Mouse (Mus musculus) neural tube, embryonic 10.5 days (tissue): Measurements from ENCODE around the gene Nlgn2.
A peak's percentile ranks its signal among the peaks of the same experiment; 100 is the strongest.

Experiments used
- DNase-seq: peaks from one replicate; pipeline ENCODE4 v3.0.0-alpha.2; 2017; ENCODE audit warnings: low spot score; ENCODE audit errors: extremely low spot score

Nlgn2 gene

DNA sequence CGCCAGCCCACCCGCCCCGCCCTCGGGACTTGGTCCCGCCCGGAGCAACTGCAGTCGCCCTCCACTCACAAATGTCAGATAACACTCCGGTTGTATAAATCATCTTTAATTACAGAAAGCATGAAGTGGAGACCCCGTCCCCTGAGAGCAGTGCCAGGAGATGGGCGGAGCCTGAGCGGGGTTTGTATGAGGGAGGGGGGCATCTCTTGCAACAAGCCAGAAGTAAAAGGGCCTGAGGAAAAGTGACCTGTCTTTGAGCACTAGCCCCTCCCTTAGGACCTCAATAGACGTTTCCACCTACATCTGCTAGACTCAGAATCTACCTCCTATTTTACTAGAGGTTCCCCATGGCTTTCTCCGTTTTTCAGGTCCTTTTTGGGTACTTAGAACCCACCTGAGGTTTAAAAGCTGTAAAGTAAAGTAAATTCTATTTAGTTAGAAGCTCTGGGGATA lies 41.6 kb downstream of the Nlgn2 start:
- DNase-seq, result no peak

DNA sequence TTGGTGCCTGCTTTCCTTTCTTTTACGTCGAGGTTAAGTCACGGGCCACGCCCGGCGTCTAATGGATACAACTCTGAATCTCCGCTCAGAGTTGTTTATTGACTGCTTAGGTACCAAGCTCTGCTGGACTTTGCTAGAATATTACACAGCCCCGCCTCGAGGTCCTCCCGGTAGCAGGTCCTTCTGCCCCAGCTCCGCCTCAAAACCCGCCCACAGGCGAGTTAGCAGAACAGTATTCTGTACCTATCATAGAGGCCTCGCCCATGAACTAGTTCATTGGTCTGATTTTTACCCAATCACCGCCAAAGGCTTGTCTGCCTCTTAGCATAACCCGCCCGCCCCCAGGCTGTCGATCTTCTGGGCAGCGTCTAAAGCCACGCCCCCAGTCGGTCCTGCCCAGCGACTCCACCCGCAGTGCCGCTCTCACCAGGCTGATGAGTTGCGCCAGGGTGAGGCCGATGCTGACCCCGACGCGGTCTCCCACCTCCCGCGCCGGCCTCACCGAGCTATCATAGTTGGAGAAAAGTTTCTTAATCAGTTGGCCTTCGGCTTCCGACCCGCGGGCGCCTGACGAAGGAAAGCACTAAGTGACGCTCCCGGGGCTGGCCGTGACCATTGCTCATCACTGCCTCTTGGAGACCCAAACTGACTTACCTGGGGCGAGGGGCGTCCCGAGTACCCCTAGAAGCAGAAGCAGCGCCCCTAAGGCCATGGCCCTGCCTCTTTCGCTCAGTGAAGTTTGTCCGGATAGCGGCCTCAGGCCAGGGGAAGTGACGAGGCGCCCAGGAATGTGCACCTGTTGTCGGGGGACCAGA lies 42.2 kb downstream of the Nlgn2 start, which contains the start of gene Chrnb1:
Gene Chrnb1, minus strand, starts transcription at position 776 of the 815 bp plus-strand sequence.
- peak; percentile 85 for DNase-seq

DNA sequence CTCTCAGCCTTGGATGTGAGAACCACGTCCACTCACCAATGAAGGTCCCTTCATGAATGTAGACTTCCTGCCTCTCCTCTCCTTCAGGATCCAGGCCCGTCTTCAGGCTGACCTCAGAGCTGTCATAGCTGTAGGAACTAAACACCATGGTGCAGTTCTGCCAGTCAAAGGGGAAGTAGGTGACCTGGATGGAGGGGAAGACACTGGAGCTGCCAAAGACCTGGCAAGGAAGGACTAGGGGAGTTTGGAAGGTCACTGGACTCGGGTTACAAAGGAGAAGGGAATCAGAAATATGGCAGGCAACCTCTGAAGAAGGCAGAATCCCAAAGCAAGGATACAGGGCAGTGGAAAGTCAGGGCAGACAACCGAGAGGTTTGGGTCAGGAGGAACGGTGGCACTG lies 44.2 kb downstream of the Nlgn2 start:
- DNase-seq, result no peak

DNA sequence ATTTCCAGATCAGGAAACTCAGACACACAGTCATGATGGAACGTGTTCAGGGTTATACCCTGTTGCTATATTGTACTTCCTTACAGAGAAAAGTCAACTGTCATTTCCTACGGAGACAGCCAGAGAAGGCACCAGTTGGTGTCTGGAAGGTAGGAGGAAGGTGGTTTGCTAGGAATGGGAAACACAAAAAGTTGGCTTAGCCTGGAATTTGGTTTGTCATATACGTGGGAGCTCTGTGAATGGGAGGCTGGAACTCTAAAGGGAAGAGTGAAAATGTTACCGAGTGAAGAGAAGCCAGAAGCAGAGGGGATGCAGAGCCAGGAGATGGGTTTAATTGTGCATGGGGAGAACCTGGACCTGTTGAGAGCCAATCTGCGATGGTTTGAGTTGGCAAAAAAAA lies 46.2 kb downstream of the Nlgn2 start:
- DNase-seq, result no peak

DNA sequence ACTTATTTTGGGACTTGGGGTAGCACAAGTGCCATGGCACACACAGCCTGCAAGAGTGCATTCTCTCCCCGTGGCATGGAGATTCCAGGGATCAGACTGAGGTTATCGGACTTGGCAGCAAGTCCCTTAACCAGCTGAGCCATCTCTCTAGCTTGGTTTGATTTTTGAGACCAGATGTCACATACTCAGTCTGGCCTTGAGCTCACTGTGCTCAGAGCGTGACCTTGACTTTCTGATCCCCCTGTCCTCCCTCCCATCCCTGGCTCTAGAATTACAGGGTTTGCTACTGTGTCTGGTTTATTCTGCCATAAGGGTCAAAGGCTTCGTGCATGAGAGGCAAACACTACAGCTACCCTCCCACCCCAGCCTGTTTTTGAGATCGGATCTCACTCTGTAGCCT lies 48.2 kb downstream of the Nlgn2 start:
- no peak for DNase-seq

DNA sequence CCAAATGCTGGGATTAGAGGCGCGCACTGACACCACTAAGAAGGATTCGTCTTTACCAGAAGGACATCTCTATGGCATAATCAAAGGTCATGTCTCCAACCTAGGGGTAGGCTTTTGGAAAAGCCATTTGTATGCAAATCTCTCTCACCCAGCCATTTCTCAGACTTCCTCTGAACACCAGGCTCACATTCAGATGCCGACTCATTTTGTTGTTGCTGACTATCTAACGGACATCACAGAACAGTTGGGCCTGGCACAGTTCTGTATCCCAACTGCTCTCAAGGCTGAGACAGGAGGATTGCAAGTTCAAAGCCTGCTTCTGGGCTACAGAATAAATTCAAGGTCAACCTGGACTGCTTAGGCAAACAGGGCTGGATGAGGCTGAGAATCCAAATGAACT lies 50.3 kb downstream of the Nlgn2 start:
- no peak for DNase-seq

DNA sequence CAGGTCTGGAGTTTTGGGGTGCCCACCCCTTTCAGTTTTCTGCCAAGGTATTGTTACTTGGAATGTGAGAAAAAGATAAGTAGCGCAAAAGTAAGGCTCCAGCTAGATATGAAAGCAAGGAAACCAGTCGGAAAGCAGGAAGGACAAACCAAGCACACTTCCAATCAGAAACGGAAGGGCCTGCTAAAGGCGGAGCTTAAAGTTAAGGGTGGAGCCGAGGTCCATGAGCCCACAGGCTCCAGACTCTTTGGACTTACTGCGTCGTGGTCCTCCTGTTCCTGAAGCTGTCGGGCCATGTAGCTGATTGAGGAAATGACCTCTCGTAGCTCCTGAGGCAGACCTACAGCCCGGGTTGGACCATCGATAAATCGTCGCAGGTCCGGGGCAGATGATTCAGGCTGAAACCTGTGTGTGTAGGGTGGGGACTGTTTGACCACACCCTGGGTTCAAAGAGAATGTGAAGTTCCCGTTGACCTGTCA lies 52.8 kb downstream of the Nlgn2 start:
- DNase-seq, result no peak

DNA sequence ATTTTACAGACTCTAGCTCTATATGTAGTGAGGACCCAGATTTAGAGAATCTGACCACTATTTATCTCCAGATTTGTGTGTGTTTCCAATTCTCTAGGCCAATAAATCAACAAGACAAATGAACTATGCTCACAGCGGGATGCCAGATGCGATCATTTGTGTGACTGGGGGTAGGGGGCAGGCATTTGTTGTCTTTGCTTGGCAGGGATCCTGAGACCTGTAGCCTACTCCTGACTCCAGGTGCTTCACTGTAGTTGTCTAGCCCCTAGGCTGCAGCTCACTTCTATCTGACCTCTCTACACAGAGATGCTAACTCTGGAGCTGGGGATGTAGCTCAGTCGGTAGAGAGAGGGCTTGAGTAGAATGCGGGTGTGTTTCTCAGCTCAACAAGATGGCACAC lies 55.8 kb downstream of the Nlgn2 start:
- DNase-seq, result no peak

DNA sequence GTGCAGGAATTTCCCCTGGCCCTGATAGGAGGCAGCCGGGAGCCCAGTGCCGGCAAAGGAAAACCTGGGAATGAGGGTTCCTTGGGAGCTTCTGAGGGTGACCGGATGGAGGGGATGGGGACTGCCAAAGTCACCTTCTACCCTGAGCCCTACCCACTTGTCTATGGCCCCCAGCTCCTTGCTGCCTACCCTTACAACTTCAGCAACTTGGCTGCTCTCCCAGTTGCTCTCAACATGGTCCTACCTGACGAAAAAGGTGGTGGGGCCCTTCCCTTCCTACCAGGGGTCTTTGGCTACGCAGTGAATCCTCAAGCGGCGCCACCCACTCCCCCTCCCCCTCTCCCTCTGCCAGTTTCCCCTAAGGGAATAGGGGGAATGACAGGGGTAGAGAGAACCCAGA lies 58.6 kb downstream of the Nlgn2 start:
- no peak for DNase-seq

DNA sequence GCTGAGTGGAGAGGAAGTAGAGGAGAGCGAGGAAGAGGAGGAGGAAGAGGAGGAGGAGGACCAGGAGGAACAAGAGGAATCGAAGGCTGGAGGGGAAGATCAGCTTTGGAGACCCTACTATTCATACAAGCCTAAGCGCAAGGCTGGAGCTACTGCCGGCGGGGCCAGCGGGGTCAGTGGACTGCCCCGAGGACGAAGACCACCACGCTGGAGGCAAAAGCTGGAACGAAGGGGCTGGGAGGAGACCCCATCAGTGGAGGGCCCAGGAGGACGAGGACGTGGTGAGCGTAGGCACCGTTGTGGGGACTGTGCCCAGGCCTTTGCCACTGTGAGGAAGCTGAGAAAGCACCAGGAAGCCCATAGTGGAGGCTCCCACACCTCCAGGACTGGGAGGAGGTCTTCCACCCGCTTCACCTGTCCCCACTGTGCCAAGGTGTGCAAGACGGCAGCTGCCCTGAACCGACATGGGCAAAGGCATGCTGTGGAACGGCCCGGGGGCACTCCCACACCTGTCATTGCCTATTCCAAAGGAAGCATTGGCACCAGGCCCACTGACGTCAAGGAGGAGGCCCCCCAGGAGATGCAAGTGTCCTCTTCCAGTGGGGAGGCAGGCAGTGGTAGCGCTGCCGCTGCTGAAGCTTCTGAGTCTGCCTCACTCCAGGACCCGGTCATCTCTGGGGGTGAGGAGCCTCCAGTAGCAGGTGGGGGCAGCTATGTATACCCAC lies 59.2 kb downstream of the Nlgn2 start:
- DNase-seq, result no peak

DNA sequence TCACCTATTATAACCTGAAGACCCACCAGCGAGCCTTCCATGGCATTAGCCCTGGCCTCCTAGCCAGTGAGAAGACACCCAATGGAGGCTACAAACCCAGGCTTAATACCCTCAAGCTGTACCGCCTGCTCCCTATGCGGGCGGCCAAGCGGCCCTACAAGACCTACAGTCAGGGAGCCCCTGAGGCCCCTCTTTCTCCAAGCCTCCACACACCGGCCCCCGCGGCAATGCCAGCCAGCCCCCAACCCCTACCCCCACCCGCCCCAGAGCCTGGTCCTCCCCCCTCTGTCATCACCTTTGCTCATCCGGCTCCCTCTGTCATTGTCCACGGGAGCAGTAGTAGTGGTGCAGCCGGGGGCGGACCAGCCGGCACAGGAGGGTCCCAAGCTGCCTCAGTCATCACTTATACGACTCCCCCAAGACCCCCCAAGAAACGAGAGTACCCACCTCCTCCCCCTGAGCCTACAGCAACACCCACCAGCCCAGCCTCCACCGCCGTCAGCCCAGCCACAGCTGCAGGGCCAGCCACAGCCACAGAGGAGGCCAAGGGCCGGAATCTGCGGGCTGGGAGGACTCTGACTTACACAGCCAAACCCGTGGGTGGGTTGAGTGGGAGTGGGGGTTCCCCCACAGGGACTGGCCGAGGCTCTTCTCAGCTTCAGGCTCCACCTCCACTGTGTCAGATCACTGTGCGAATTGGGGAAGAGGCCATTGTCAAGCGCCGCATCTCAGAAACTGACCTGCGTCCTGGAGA lies 59.9 kb downstream of the Nlgn2 start:
- DNase-seq, result no peak

DNA sequence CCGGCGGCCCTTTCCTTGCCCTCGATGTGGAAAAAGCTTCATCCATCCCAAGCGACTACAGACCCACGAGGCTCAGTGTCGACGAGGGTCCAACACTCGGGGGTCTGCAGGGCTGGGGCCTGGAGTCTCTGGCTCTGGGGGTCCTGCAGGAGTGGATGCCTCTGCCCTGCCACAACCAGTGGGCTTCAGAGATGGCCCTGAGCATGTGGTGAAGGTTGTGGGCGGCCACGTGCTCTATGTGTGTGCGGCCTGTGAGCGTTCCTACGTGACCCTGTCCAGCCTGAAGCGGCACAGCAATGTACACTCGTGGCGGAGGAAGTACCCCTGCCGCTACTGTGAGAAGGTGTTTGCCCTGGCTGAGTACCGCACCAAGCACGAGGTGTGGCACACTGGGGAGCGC lies 61.1 kb downstream of the Nlgn2 start:
- DNase-seq, result no peak

DNA sequence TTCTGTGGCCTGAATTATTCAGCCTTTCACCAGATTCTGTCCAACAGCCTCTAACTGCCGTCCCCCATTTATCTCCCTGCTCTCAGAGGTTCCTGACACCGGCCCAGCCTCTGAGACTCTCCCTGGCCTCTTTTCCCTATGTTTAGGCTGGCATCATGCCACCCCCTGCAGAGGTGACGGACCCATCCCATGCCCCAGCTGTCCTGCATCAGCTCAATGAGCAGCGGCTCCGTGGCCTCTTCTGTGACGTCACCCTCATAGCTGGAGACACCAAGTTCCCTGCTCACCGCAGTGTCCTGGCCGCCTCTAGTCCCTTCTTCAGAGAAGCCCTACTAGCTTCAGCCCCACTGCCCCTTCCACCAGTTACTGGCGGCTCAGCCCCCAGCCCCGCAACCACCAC lies 61.9 kb downstream of the Nlgn2 start:
- DNase-seq, result no peak

DNA sequence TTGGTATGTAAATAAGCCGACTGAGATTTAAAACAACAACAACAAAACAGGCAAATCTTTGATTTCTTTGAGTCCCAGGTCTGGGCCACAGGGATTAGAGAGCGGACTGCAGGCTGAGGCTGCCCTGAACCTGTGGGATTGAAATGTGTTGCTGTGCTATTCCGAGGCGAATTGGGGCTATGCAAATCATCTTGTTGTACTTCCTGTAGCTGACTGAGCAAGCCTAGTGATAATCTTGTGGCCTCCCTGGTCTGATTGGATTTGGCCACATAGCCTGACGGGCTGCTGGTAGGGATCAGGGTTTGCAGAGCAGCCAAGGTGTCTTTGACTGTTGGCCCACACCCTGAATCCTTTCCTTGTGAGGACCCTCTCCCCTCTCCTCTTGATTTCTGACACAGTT lies 62.6 kb downstream of the Nlgn2 start:
- no peak for DNase-seq
